Mouse (Mus musculus) testis, adult 2 months (tissue): ENCODE results near the gene Prkce.

ENCODE experiments used
- CTCF ChIP-seq: fragments of 200-500 bp; IDR thresholded peaks from 2 replicates; pipeline ENCODE4 v1.5.1; 2012; ENCODE audit warnings: low read depth, mild to moderate bottlenecking, inconsistent platforms, low read length, moderate library complexity; ENCODE audit not compliant: control insufficient read depth, insufficient read depth, insufficient replicate concordance
- POLR2A ChIP-seq: fragments of 200-500 bp; IDR thresholded peaks from 2 replicates; pipeline ENCODE4 v1.6.1; 2012; ENCODE audit warnings: low read depth, mild to moderate bottlenecking, inconsistent platforms, low read length, moderate library complexity; ENCODE audit not compliant: control insufficient read depth

DNA sequence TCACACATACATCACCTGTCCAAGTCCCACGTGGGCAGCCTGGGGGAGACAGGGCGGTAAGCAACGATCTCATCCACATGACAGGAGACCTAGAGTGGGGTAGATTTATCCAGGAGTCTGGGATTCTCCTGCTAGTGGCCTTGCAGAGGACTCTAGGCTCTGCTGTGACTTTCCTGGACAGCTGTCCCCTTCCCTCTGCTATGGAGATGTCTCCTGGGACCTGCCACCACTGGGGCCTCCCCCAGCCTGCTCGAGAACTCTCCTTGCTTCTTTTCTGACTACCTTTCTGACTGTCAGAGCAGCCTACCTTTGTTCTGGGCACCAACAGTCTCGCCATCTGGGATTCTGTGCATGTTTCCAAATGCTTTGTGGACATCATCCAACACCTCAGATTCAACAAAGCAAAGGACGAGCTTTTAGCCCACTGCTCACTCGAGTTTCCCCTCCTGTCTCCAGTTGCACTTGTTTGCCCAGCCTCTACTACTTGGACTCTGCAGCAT lies 82.9 kb downstream of the Prkce start:
- TF ChIP-seq CTCF (no peak), POLR2A (no peak)
